Mouse (Mus musculus) lung, postnatal 4 days (tissue): ENCODE data around the gene Tax1bp1.

Source experiments
- DNase-seq, 2 experiments: peaks; one replicate each; pipeline ENCODE4 v3.0.0; 2021

Gene Tax1bp1

DNA sequence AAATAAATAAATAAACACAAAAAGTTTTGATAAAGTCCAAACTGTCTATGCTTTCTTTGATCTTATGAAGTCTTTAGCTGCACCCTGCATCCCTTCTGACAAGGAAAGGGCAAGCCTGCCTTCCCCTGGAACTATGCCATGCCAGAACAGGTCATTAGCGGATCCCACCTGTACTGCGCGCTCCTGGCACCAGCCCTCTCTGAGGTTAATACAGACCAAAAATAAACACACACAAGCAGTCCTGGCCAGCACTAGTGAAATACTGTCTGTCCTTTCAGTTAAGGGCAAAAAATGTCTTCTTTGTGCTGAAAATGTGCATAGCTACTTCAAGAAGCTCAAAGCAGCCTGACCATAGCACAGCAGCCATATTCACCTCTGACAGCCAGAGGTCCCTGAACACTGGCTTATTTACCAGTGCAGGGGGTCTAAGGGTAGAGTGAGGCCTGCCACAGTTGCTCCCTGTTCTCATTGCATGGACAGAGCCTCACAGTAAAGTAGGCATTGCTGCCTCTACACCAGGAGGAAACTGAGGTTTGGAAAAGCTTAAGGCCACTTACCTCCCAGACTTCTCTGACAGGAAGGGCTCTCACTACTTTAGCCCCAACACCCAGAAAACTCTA, 91.8 kb downstream of the Tax1bp1 start:
- no peak for DNase-seq
